Mouse (Mus musculus): ENCODE results near the gene Bpi. TPM values are rescaled to one million over a fixed set of nuclear protein-coding genes. Genes with fewer than 3 reads are reported as not detected.

Bpi gene
- polyA plus RNA-seq, 1 experiment from 2014 or later, result not detected

- H3K4me3 ChIP-seq, result no peak overlapping the region
- no peak for ATAC-seq (ENCODE audit: extremely low read depth, insufficient number of reproducible peaks, low FRiP score, low TSS enrichment)
- peaks cover 15% of the 10 kb centered on the region for H3K4me1 ChIP-seq
- 66% methylated on average over 18 of the region's 18 CpGs for WGBS
- H3K4me2 ChIP-seq, result no peak overlapping the region
- no peak overlapping the region for H3K9ac ChIP-seq
- H3K9me3 ChIP-seq, result 0 out of 2 replicates have a peak, but pooled peaks cover 12% of the 10 kb centered on the region
- no peaks in the 10 kb centered on the region for H3K36me3 ChIP-seq
- no peak overlapping the region for H3K27ac ChIP-seq (replicated peaks)
- 0 out of 2 replicates have a peak, but pooled peaks cover 7% of the 10 kb centered on the region for H3K27me3 ChIP-seq (replicated peaks)
Measured at GRCm38 (mm10) chr2:158243129-158243870, 14.6 kb upstream of the Bpi start.

DNA sequence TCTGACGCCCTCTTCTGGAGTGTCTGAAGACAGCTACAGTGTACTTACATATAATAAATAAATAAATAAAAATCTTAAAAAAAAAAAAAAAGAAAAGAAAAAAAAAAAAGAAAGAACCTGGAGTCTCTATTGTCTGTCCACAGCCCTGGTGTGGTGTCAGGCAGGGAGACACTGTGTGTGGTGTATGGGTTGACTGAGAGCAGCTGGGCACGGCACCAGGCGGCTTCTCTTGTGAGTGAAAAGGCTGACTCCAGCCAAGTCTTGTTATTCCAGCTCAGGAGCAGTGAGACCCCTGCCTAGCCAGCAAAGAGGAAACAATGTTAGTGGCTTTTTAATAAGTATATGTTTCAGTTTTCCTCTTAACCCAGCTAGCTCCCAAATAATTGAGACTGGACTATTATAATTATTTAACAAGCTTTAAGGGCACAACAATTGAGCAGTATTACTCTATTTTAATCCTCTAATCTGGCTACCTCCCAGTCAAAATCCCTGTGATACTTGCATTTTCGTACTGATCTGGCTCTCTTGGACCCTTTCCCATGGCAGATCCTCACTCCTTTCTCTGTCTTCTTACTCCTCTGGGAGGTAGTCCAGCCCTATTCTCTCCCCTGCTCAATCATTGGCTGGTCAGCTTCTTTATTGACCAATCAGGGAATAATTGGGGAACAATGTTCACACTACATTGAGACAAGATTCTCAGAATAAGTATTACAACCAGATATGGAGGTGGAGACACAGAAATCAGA, 12.6 kb upstream of the Bpi start:
- ATAC-seq (ENCODE audit: extremely low read depth, insufficient number of reproducible peaks, low FRiP score, low TSS enrichment), result no peak
- Histone ChIP-seq H3K4me3 (no peak overlapping the region), H3K36me3 (no peaks in the 10 kb centered on the region), H3K27ac (replicated peaks) (no peak overlapping the region), H3K9me3 (0 out of 2 replicates have a peak, but pooled peaks cover 6% of the 10 kb centered on the region), H3K27me3 (replicated peaks) (0 out of 2 replicates have a peak, but pooled peaks cover 7% of the 10 kb centered on the region), H3K4me1 (peaks cover 21% of the 10 kb centered on the region), H3K9ac (no peak overlapping the region), H3K4me2 (no peak overlapping the region)
- 69% methylated on average over 4 of the region's 4 CpGs for WGBS

GRCm38 (mm10) chr2:158247852-158248251, 10.0 kb upstream of the Bpi start:
- no peak overlapping the region for H3K27ac ChIP-seq (replicated peaks)
- no peak for ATAC-seq (ENCODE audit: extremely low read depth, insufficient number of reproducible peaks, low FRiP score, low TSS enrichment)
- 72% methylated on average over 6 of the region's 6 CpGs for WGBS
- no peaks in the 10 kb centered on the region for H3K36me3 ChIP-seq
- H3K9me3 ChIP-seq, result 0 out of 2 replicates have a peak, but pooled peaks cover 5% of the 10 kb centered on the region
- no peaks in the 10 kb centered on the region for H3K27me3 ChIP-seq (replicated peaks)
- no peak overlapping the region for H3K4me2 ChIP-seq
- H3K4me3 ChIP-seq, result no peak overlapping the region
- no peak overlapping the region for H3K9ac ChIP-seq
- peaks cover 44% of the 10 kb centered on the region for H3K4me1 ChIP-seq

DNA sequence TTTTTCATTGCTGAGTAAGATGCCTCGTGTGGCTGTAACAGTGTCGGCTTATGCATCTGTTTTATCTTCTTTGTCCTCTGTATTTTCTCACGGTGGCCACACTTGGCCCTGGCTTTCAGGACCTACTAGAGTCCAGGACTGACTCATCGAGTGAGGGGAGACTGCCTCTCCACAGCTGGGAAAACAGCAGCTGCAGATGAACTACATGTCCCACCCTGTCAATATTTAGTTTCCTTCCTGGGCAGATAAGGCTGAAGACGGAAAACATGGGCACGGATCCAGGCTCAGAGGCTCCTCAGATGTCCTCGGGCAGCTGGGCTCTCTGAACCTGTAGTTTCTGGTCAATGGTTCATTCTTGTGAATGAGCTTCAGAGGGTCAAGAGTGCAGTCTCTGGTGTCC, 9.6 kb upstream of the Bpi start:
- Histone ChIP-seq H3K27ac (replicated peaks) (no peak overlapping the region), H3K27me3 (replicated peaks) (no peaks in the 10 kb centered on the region), H3K9ac (no peak overlapping the region), H3K4me2 (no peak overlapping the region), H3K4me3 (no peak overlapping the region), H3K9me3 (0 out of 2 replicates have a peak, but pooled peaks cover 5% of the 10 kb centered on the region), H3K4me1 (peaks cover 40% of the 10 kb centered on the region), H3K36me3 (no peaks in the 10 kb centered on the region)
- ATAC-seq (ENCODE audit: extremely low read depth, insufficient number of reproducible peaks, low FRiP score, low TSS enrichment), result peak; percentile 26; the same call in 1 of the 2 replicates
- 32% methylated on average over 7 of the region's 7 CpGs for WGBS

GRCm38 (mm10) chr2:158250558-158250957, 7.3 kb upstream of the Bpi start:
- H3K27me3 ChIP-seq (replicated peaks), result no peaks in the 10 kb centered on the region
- H3K4me2 ChIP-seq, result no peak overlapping the region
- H3K27ac ChIP-seq (replicated peaks), result no peak overlapping the region
- H3K4me1 ChIP-seq, result peaks cover 40% of the 10 kb centered on the region
- H3K9ac ChIP-seq, result no peak overlapping the region
- H3K9me3 ChIP-seq, result 0 out of 2 replicates have a peak, but pooled peaks cover under 1% of the 10 kb centered on the region
- H3K36me3 ChIP-seq, result no peaks in the 10 kb centered on the region
- H3K4me3 ChIP-seq, result no peak overlapping the region
- no peak for ATAC-seq (ENCODE audit: extremely low read depth, insufficient number of reproducible peaks, low FRiP score, low TSS enrichment)
- 53% methylated on average over 4 of the region's 4 CpGs for WGBS

GRCm38 (mm10) chr2:158253806-158254205, 4.1 kb upstream of the Bpi start:
- H3K27me3 ChIP-seq (replicated peaks), result peaks cover 9% of the 10 kb centered on the region
- ATAC-seq (ENCODE audit: extremely low read depth, insufficient number of reproducible peaks, low FRiP score, low TSS enrichment), result no peak
- no peak overlapping the region for H3K4me2 ChIP-seq
- no peak overlapping the region for H3K4me3 ChIP-seq
- no peak overlapping the region for H3K9ac ChIP-seq
- no peaks in the 10 kb centered on the region for H3K36me3 ChIP-seq
- peaks cover 41% of the 10 kb centered on the region for H3K4me1 ChIP-seq
- 41% methylated on average over 5 of the region's 5 CpGs for WGBS
- H3K27ac ChIP-seq (replicated peaks), result no peak overlapping the region
- no peaks in the 10 kb centered on the region for H3K9me3 ChIP-seq

- Histone ChIP-seq H3K9me3 (no peaks in the 10 kb centered on the region), H3K4me2 (no peak overlapping the region; the same call in 1 of the 2 replicates), H3K27ac (replicated peaks) (peak overlapping the region; percentile 17; the same call in 1 of the 2 replicates), H3K27me3 (replicated peaks) (peaks cover 30% of the 10 kb centered on the region), H3K36me3 (no peaks in the 10 kb centered on the region), H3K4me3 (no peak overlapping the region), H3K4me1 (peaks cover 23% of the 10 kb centered on the region), H3K9ac (no peak overlapping the region; the same call in 1 of the 2 replicates)
- ATAC-seq (ENCODE audit: extremely low read depth, insufficient number of reproducible peaks, low FRiP score, low TSS enrichment), result no peak
- WGBS, result 20% methylated on average over 5 of the region's 5 CpGs
Measured at GRCm38 (mm10) chr2:158256894-158257293, 1.0 kb upstream of the Bpi start.

GRCm38 (mm10) chr2:158258781-158259180, 887 bp downstream of the Bpi start:
- H3K4me1 ChIP-seq, result peaks cover 12% of the 10 kb centered on the region
- 13% methylated on average over 12 of the region's 12 CpGs for WGBS
- H3K9me3 ChIP-seq, result no peaks in the 10 kb centered on the region
- no peak overlapping the region for H3K27ac ChIP-seq (replicated peaks)
- H3K36me3 ChIP-seq, result no peaks in the 10 kb centered on the region
- H3K27me3 ChIP-seq (replicated peaks), result peaks cover 34% of the 10 kb centered on the region
- H3K4me2 ChIP-seq, result no peak overlapping the region
- H3K4me3 ChIP-seq, result no peak overlapping the region
- no peak overlapping the region for H3K9ac ChIP-seq
- ATAC-seq (ENCODE audit: extremely low read depth, insufficient number of reproducible peaks, low FRiP score, low TSS enrichment), result no peak

- no peak overlapping the region for H3K27ac ChIP-seq (replicated peaks)
- ATAC-seq (ENCODE audit: extremely low read depth, insufficient number of reproducible peaks, low FRiP score, low TSS enrichment), result no peak
- H3K27me3 ChIP-seq (replicated peaks), result peaks cover 34% of the 10 kb centered on the region
- H3K4me2 ChIP-seq, result no peak overlapping the region
- H3K36me3 ChIP-seq, result no peaks in the 10 kb centered on the region
- H3K4me3 ChIP-seq, result no peak overlapping the region
- no peak overlapping the region for H3K9ac ChIP-seq
- H3K9me3 ChIP-seq, result no peaks in the 10 kb centered on the region
- peaks cover 11% of the 10 kb centered on the region for H3K4me1 ChIP-seq
- 72% methylated on average over 8 of the region's 8 CpGs for WGBS
Measured at GRCm38 (mm10) chr2:158259498-158259897, 1.6 kb downstream of the Bpi start.

GRCm38 (mm10) chr2:158264877-158265276, 7.0 kb downstream of the Bpi start:
- Histone ChIP-seq H3K27me3 (replicated peaks) (peaks cover 15% of the 10 kb centered on the region), H3K27ac (replicated peaks) (no peak overlapping the region), H3K4me3 (no peak overlapping the region), H3K9ac (no peak overlapping the region), H3K36me3 (no peaks in the 10 kb centered on the region), H3K4me1 (peaks cover 10% of the 10 kb centered on the region), H3K9me3 (no peaks in the 10 kb centered on the region), H3K4me2 (no peak overlapping the region)
- WGBS, result 73% methylated on average over 3 of the region's 3 CpGs
- ATAC-seq (ENCODE audit: extremely low read depth, insufficient number of reproducible peaks, low FRiP score, low TSS enrichment), result no peak

GRCm38 (mm10) chr2:158270017-158270416, 12.1 kb downstream of the Bpi start:
- WGBS, result 76% methylated on average over 8 of the region's 8 CpGs

More at GRCm38 (mm10) chr2:158270017-158270416, 12.1 kb downstream of the Bpi start:
- Histone ChIP-seq H3K27me3 (replicated peaks) (no peaks in the 10 kb centered on the region; the same call in 1 of the 2 replicates), H3K9me3 (no peaks in the 10 kb centered on the region), H3K27ac (replicated peaks) (no peak overlapping the region), H3K36me3 (no peaks in the 10 kb centered on the region), H3K4me2 (no peak overlapping the region), H3K4me1 (peaks cover 10% of the 10 kb centered on the region), H3K9ac (no peak overlapping the region), H3K4me3 (no peak overlapping the region)
- no peak for ATAC-seq (ENCODE audit: extremely low read depth, insufficient number of reproducible peaks, low FRiP score, low TSS enrichment)
